Mouse (Mus musculus) embryonic facial prominence, embryonic 12.5 days (tissue): Measurements from ENCODE around the gene Incenp. TPM values are rescaled to one million over a fixed set of nuclear protein-coding genes. Genes with fewer than 3 reads are reported as not detected.
"Not testable (repeated sequence)": the region's sequence is repeated elsewhere in the genome, so short reads cannot be mapped to it uniquely, and the experiment has no call there.

Experiments used
- ATAC-seq: fragments of 200-750 bp; cut with Nextera tagmentation; 2 replicates; pipeline ENCODE4 v1.8.0; 2017; ENCODE audit not compliant: insufficient number of reproducible peaks, insufficient read depth, low FRiP score, low TSS enrichment
- H3K27ac ChIP-seq: fragments of 300-500 bp; sonication (generic); 2 replicates; pipeline ENCODE4 v1.5.1; 2016; ENCODE audit warnings: mild to moderate bottlenecking
- H3K27me3 ChIP-seq: fragments of 300-500 bp; sonication (generic); 2 replicates; pipeline ENCODE4 v1.6.1; 2016; ENCODE audit warnings: mild to moderate bottlenecking, moderate library complexity
- H3K36me3 ChIP-seq: fragments of 300-500 bp; sonication (generic); 2 replicates; pipeline ENCODE4 v1.6.1; 2016; ENCODE audit warnings: mild to moderate bottlenecking
- H3K4me1 ChIP-seq: fragments of 300-500 bp; sonication (generic); 2 replicates; pipeline ENCODE4 v1.6.1; 2016
- H3K4me2 ChIP-seq: fragments of 300-500 bp; sonication (generic); replicated peaks from 2 replicates; pipeline ENCODE4 v1.6.1; 2016; ENCODE audit warnings: mild to moderate bottlenecking, moderate library complexity
- H3K4me3 ChIP-seq: fragments of 300-500 bp; sonication (generic); 2 replicates; pipeline ENCODE4 v1.5.1; 2016; ENCODE audit warnings: mild to moderate bottlenecking
- H3K9ac ChIP-seq: fragments of 300-500 bp; sonication (generic); 2 replicates; pipeline ENCODE4 v1.6.1; 2016; ENCODE audit warnings: mild to moderate bottlenecking, moderate library complexity
- H3K9me3 ChIP-seq: fragments of 300-500 bp; sonication (generic); 2 replicates; pipeline ENCODE4 v1.6.1; 2016; ENCODE audit warnings: mild to moderate bottlenecking, moderate library complexity
- WGBS: fragments of 180-500 bp; shearing (Covaris S2); methylation state at CpG from one replicate; pipeline ENCODE4 v1.1.7; 2016; 5-methylcytosine and 5-hydroxymethylcytosine counted together
- polyA plus RNA-seq: library from polyadenylated mRNA; unstranded; fragments of >200 nt; fragmentation: Nextera tagmentation; extraction: Ambion mirVana; gene quantifications from 2 replicates; pipeline ENCODE4 v1.2.1, GENCODE M21; 2016

Gene Incenp
- polyA plus RNA-seq, 1 experiment from 2014 or later, result 132 TPM

DNA sequence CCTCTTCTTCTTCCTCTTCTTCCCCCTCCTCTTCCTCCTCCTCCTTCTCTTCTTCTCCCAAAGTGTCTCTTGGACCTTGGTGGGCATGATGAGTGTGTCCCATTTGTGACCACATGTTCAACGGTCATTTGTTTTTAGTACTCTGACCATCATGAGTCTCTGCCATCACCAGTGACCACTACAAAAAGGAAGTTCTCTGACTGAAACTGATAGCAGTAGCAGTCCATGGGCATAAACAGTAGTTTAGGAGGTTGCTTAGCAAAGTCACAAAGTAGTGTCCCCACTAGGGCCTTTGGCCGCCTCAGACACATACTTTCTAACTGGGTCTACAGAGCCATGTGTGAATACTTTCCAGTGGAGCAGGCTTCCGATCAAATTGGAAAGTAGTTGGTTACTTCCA, 15.0 kb upstream of the Incenp start:
- Histone ChIP-seq H3K9me3 (no peaks in the 10 kb centered on the region), H3K27me3 (no peaks in the 10 kb centered on the region), H3K4me2 (no peak overlapping the region), H3K4me1 (no peaks in the 10 kb centered on the region), H3K4me3 (no peak overlapping the region), H3K27ac (no peak overlapping the region), H3K9ac (no peak overlapping the region), H3K36me3 (no peaks in the 10 kb centered on the region)
- WGBS, result 87% methylated on average over 3 of the region's 3 CpGs
- ATAC-seq, result no peak

DNA sequence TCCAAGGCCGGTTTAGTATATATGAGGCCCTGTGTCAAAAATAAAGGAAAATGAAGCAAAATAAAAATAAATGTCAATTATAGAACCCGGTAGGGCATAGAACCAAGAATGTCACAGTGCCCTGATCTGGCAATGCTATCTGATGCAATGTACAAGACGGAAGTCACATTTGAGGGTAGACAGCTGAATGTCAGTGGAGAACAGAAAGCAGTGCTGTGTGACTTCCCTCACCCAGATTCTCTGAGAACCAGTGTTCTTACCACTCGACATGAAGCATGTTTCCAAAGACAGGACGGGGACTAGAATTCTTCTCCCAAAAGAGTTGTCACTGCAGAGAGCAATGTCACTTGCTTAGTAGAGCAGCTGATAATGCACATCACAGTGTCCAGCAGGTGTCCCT, 14.4 kb upstream of the Incenp start:
- no peaks in the 10 kb centered on the region for H3K36me3 ChIP-seq
- ATAC-seq, result no peak
- H3K27me3 ChIP-seq, result no peaks in the 10 kb centered on the region
- H3K4me3 ChIP-seq, result no peak overlapping the region
- no peaks in the 10 kb centered on the region for H3K4me1 ChIP-seq
- no peak overlapping the region for H3K9ac ChIP-seq
- no peaks in the 10 kb centered on the region for H3K9me3 ChIP-seq
- H3K4me2 ChIP-seq, result no peak overlapping the region
- WGBS, result 83% methylated on average over 5 of the region's 5 CpGs
- H3K27ac ChIP-seq, result no peak overlapping the region

DNA sequence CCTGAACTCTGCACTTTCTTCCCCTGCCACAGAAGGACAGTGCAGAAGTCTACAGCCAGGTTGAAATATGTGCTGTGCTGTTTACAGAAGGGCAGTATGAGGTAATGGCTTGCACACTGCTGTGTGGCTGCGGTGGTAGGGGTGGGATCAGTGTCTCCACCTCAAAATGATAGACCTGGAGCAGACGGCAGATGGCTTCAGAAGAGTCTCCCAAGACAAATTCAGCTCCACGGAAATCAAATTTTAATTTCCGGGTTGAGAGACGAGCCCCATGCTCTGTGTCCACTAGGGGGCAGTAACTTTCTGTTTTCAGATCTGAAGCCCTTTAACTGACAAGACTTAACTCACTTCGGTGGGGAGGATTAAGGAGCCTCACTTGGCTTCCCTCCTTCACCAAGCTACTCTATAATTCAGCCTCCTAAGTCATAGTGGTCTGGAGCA, 12.0 kb upstream of the Incenp start:
- no peak overlapping the region for H3K4me2 ChIP-seq

DNA sequence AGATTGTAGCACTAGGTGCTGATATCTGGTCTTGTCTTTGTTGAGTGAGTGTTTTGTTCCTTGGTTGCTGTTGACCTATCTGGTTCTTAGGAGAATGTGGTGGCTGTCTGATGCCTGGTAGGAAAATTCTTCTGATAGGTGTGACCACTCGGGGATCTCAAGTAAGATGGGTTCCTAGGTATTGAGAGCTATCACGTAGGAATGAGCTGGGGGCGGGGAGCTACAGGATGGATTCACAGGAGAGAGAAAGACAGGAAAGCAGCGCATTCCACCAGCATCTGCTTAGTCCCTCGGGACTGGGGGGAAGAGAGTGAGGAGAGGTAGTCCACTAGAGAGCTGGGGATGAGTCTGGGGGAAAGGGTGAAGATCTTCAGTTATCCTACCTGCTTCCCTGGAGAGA, 10.0 kb upstream of the Incenp start:
- WGBS, result 74% methylated on average over 5 of the region's 5 CpGs
- Histone ChIP-seq H3K36me3 (no peaks in the 10 kb centered on the region), H3K27me3 (no peaks in the 10 kb centered on the region), H3K4me1 (no peaks in the 10 kb centered on the region), H3K4me3 (no peak overlapping the region), H3K9ac (no peak overlapping the region), H3K4me2 (no peak overlapping the region), H3K9me3 (no peaks in the 10 kb centered on the region), H3K27ac (no peak overlapping the region)
- no peak for ATAC-seq

More for the DNA sequence above, 12.0 kb upstream of the Incenp start:
- Histone ChIP-seq H3K9me3 (no peaks in the 10 kb centered on the region), H3K36me3 (no peaks in the 10 kb centered on the region), H3K9ac (no peak overlapping the region), H3K27me3 (no peaks in the 10 kb centered on the region), H3K27ac (no peak overlapping the region), H3K4me3 (no peak overlapping the region), H3K4me1 (no peaks in the 10 kb centered on the region)
- WGBS, result 11% methylated on average over 6 of the region's 6 CpGs
- no peak for ATAC-seq

DNA sequence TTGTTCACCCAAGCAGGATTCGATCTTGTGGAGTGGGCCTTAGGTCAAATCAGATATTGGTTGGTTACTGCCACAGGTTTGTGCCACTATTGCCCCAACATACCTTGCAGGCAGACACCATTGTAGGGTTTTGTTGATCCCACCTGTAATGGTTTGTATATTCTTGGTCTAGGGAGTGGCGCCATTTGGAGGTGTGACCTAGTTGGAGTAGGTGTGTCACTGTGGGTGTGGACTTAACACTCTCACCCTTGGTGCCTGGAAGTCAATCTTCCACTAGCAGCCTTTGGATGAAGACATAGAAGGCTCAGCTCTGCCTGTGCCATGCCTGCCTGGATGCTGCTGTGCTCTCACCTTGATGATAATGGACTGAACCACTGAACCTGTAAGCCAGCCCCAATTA, 1.3 kb upstream of the Incenp start:
- H3K9ac ChIP-seq, H3K27me3 ChIP-seq, H3K36me3 ChIP-seq, H3K4me3 ChIP-seq, H3K27ac ChIP-seq, H3K4me2 ChIP-seq, H3K9me3 ChIP-seq, ATAC-seq: not testable (repeated sequence)
- whole genome bisulfite sequencing, result 91% methylated on average over 2 of the region's 2 CpGs
- H3K4me1 ChIP-seq, result peaks cover 22% of the 10 kb centered on the region

DNA sequence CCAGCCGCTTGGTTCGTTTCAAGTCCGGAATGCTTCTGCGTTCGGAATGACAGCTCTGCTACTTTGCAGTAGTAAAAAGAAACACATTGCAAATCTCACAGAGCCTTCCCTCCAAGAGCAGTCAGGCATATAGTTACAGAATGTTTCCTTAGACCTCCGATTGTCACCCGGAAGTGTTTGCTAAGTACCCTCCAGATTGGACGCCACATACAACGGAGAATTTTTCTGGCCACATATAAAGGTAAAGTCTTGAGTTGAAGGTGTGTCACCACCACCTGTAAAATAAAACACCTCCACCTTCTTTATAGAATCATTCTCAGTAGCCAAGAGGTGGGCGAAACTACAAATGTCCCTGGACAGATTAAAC, 412 bp upstream of the Incenp start:
- Histone ChIP-seq H3K9me3 (no peaks in the 10 kb centered on the region), H3K4me2 (peak overlapping the region; percentile 58), H3K36me3 (peaks cover 5% of the 10 kb centered on the region), H3K4me3 (peak overlapping the region; percentile 72), H3K4me1 (peaks cover 22% of the 10 kb centered on the region), H3K27ac (peak overlapping the region; percentile 82), H3K9ac (no peak overlapping the region), H3K27me3 (no peaks in the 10 kb centered on the region)
- 9% methylated on average over 10 of the region's 10 CpGs for WGBS
- ATAC-seq, result peak; percentile 68

DNA sequence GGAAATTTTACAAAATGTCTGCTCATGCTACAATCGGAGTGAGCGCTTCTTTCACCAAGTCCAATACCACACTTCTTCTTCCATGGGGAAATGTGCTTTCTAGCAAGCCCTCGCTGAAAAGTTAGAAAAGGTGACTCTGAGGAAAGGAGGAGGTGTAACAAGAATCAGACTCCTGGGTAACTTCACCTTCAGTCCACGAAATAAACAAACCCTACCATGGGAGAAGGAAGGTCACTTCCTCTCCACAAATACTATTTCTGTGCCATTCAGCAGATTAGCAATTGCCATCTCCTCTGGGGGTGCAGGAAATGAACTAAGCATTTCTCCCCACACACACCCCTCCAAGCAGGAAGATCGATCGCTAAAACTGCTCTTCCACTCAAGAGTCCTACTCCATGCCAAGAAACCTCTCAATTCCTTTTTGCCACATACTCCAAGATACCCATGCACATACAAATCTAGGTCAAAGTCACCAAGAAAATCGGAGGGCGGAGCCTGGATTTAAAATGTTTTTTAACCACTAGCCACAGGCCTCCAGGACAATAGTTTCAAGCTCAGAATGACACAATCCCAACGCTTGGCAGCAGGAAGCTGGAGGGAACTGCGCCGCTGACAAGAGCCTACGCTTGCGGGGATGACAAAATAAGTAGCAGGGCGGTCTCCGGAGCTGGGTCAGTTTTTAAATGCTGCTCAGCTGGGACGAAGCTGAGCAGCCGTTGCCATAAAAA, 848 bp downstream of the Incenp start:
- Histone ChIP-seq H3K4me3 (peak overlapping the region; percentile 72), H3K27me3 (no peaks in the 10 kb centered on the region), H3K27ac (peak overlapping the region; percentile 82), H3K4me2 (peak overlapping the region; percentile 77), H3K4me1 (peaks cover 22% of the 10 kb centered on the region), H3K36me3 (peaks cover 18% of the 10 kb centered on the region), H3K9me3 (no peaks in the 10 kb centered on the region), H3K9ac (peak overlapping the region; percentile 73)
- ATAC-seq, result no peak
- WGBS, result 10% methylated on average over 17 of the region's 17 CpGs

DNA sequence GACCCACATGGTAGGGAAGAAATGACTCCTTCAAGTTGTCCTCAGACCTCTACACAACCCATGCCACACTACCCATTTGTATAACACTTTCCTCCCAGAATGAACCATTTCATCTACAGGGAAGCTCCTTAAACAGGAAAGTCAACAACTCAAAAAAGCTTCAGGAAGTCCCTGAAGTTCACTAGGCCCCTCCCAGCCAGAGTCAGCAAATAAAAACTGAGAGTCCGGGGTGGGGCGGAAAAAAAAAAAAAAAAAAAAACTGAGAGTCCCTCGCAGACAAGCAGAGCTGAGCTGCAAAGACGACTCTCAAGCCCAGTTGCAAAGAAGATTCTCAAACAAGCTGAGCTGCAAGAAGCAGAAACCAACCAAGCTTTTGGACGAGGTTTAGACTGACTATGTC, 3.3 kb downstream of the Incenp start:
- no peak overlapping the region for H3K9ac ChIP-seq
- no peaks in the 10 kb centered on the region for H3K27me3 ChIP-seq
- H3K4me1 ChIP-seq, result peaks cover 22% of the 10 kb centered on the region
- 77% methylated on average over 5 of the region's 5 CpGs for WGBS
- no peak overlapping the region for H3K4me2 ChIP-seq
- peaks cover 42% of the 10 kb centered on the region for H3K36me3 ChIP-seq
- ATAC-seq, result no peak
- no peak overlapping the region for H3K4me3 ChIP-seq
- H3K27ac ChIP-seq, result no peak overlapping the region
- no peaks in the 10 kb centered on the region for H3K9me3 ChIP-seq

DNA sequence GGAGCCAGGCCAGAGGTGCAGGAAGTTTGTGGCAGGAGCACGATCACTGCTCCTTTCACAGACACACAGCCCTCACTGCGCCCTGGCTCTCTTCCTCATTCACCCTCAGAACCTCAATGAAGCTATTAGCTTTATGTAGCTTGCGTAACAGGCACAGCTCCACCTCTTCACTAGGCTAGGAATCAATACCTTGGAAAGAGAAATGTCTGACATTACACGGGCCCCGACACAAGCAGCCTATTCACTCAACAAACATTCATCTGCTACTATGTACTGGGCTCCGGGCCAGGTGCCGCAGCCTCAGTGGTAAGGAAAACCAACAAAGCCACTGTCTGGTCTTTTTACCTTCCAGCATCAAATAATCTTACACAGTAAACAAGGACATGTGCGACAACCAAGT, 12.6 kb downstream of the Incenp start:
- Histone ChIP-seq H3K9ac (no peak overlapping the region), H3K4me2 (no peak overlapping the region), H3K9me3 (no peaks in the 10 kb centered on the region), H3K4me1 (no peaks in the 10 kb centered on the region), H3K27ac (no peak overlapping the region), H3K27me3 (no peaks in the 10 kb centered on the region), H3K4me3 (no peak overlapping the region), H3K36me3 (peaks cover 80% of the 10 kb centered on the region)
- 96% methylated on average over 8 of the region's 8 CpGs for whole genome bisulfite sequencing
- ATAC-seq, result no peak

DNA sequence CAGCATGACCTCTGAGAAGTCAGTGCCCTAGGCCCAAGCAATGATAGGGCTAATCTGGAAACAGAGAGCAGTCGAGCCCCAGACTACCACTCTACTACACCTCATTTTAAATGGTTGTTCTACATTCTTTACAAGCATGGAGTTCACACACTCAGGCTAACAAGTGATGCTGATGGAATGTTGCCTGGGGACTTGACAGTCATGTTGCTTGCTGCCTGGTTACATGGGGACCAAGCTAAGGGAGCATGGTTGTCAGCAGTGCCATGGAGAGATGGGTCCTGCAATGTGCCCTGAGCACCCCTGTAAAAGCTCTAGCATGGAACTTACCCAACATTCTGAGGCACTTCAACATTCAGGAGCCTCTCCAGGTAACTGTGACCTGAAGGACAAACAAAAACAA, 13.0 kb downstream of the Incenp start:
- Histone ChIP-seq H3K27me3 (no peaks in the 10 kb centered on the region), H3K9ac (no peak overlapping the region), H3K27ac (no peak overlapping the region), H3K36me3 (peaks cover 80% of the 10 kb centered on the region), H3K4me2 (no peak overlapping the region), H3K4me1 (no peaks in the 10 kb centered on the region), H3K4me3 (no peak overlapping the region), H3K9me3 (no peaks in the 10 kb centered on the region)
- ATAC-seq, result no peak
- WGBS, result 77% methylated on average over 1 of the region's 1 CpGs

DNA sequence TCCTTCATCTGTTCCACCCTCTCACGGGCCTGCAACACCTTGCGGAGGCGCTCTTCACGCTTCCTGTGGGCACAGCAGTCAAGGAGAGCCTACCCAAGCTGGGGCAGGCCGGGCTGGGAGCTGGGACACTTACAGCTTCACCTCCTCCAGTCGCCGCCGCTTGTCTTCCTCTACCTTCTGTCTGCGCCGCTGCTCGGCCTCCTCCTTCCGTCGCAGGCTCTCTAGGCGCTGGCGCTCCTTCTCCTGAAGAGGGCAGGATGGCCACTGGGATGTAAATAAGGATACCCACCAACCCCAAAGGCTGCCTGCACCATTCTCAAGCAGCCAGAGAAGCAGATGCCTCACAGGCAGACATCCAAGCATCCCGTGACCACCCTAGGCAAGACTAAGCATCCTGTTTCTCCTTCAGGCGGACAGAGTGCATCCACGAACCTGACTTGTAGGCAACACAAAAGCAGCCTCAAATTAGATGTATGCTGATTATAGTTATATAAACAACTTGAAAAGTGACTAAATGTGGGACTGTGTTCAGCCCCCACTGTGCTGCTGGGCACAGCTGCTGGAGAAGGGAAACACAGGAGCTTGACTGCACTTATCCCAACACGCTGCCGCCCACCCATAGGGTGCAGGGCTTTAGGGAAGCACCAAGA, 21.0 kb downstream of the Incenp start:
- no peak overlapping the region for H3K4me2 ChIP-seq
- no peaks in the 10 kb centered on the region for H3K9me3 ChIP-seq
- 94% methylated on average over 20 of the region's 20 CpGs for WGBS
- no peaks in the 10 kb centered on the region for H3K27me3 ChIP-seq
- H3K27ac ChIP-seq, result no peak overlapping the region
- peaks cover 93% of the 10 kb centered on the region for H3K36me3 ChIP-seq
- H3K4me1 ChIP-seq, result no peaks in the 10 kb centered on the region
- ATAC-seq, result no peak
- no peak overlapping the region for H3K9ac ChIP-seq
- no peak overlapping the region for H3K4me3 ChIP-seq

DNA sequence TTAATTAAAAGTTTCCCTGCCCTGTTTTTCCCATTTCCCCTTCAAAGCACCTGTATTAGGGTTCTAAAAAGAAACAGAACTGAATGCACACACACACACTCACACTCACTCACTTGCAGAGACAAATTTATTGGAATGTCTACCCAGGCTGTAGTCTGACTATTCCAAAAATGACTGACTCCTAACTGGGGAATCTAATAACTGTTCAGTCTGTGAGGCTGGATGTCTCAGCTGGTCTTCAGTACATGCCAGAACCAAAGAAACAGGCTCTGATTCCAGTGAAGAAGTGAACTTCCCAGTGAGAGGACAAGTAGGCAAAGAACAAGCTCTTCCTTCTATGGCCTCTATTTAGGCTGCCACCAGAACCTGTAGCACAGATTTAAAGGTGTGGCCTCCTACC, 33.9 kb downstream of the Incenp start:
- Histone ChIP-seq H3K27ac (no peak overlapping the region), H3K9ac (no peak overlapping the region), H3K9me3 (no peaks in the 10 kb centered on the region), H3K27me3 (no peaks in the 10 kb centered on the region), H3K4me1 (no peaks in the 10 kb centered on the region), H3K36me3 (peaks cover 1% of the 10 kb centered on the region), H3K4me3 (no peak overlapping the region), H3K4me2 (no peak overlapping the region)
- no peak for ATAC-seq
